Mouse (Mus musculus) NIH3T3 (cell line): ENCODE measurements at regions not wholly inside any gene's neighbourhood (a gene's known extent, or its start where the extent isn't known, plus 50 kb on each side); places are given as distances from the start of the nearest gene placed in this dataset.

Source experiments
- DNase-seq: peaks from one replicate; pipeline ENCODE4 v3.0.0-alpha.2; 2012; ENCODE audit warnings: low read depth

DNA sequence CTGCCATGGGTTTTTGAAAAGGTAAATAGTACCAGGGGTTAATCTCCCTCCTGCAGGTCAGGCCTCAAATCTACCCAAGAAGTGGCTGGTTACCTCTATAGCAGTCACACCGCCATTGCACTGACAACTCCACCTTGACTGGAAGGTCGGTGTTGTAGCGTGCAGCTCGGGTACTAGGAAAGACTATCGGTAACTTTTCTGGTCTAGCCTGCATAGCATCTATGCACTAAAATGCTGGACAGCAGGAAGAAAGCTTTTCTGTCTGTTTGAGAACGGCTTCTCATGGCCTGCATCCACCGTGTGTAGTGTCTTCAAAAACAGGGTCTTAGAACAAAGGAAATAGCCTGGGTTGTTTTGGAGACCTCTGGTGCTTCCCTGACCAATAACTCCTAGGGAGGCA is 88.8 kb downstream of the Bms1 start:
- DNase-seq, result no peak

DNA sequence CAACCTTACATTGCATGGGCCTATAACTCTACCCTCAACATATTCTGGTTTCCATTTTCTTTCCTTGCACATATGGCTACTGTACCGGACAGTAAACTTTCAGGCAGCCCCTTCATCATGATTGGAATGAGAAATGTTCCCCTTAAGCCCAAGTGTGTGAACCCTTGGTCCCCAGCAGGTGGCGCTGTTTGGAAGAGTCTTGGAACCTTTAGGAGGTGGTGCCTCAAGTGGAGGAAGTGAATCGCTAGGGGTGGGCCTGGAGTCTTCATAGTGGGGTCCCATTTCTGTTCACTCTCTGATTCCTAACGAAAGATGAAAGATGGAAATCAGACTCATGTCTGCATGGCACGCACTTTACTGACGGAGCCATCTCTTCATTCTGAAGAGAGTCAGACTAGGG is 91.8 kb downstream of the Bms1 start:
- peak; percentile 34 for DNase-seq

DNA sequence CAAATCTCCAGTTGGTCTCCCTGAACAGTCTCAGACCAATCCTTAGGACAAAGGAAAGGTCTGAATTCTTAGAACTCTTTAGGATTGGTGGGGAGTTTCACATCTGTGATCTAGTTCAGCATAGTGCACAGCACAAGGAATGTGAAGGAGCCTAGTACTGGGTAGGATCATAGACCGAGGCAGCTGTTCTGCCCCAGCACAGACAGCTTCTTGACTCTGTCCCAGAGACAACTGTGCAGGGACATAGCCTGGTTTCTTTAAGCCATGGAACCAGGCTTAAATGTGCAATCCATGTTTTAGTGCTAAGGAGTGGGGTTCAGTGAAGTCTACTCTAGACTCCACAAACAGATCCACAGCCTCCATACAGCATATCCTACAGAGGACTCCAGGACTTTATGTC is 93.6 kb downstream of the Bms1 start:
- no peak for DNase-seq

DNA sequence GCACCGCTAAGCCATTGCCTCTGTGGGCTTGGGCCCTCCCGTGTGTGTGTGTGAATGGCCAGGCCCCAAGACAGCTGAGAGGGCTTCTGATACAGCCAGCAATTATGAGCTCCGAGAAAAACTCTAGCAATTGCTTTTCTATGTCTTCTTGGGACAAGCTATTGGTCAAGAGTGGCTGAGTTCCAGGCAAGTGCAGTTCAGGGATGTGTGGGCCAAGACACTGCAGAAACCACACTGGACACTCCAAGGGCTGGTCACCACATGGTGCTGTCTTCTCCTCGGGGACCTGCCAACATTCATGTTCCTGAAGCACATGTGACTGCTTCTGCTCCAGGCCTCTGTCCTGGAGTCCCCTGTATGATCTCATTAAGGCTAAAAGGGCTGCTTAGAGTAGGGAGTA is 94.7 kb downstream of the Bms1 start:
- no peak for DNase-seq

DNA sequence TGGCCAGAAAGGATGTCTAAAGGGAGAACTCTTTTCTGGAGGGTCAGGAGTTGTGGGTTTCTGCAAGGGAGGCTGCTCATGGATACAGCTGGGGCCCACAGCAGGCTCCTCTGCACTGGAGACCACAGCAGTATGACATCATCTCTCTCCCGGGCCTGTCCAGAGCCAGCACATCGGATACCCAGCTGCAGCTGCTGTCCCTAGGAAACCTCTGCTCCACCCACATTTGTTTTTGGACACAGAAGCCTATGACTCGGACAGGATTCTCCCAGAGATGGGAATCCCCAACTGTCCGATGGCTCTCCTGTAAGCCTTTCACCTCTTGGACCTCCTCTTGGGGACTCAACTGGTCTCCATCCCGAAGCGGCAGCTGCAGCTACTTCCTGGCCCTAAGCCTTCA is 96.2 kb downstream of the Bms1 start:
- no peak for DNase-seq

DNA sequence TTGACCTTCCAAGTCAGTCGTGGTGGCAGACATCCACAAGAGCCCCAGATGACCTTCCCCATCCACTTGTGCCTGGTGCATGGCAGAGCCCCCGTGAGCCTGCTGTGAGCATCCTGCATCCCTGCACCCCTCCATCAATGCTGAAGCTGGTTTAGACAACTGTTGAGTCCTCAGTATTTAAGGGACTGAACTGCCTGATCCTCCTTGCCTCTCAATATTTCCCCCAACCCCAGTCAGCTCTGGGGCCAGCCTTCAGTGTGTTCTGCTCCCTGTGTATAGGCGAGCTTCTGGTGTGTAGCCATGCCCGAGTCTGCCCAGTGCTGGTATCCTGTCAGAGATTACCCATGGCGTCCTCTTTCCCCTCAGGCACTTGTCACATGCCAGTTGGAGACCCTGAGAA is 96.6 kb downstream of the Bms1 start:
- DNase-seq, result no peak

DNA sequence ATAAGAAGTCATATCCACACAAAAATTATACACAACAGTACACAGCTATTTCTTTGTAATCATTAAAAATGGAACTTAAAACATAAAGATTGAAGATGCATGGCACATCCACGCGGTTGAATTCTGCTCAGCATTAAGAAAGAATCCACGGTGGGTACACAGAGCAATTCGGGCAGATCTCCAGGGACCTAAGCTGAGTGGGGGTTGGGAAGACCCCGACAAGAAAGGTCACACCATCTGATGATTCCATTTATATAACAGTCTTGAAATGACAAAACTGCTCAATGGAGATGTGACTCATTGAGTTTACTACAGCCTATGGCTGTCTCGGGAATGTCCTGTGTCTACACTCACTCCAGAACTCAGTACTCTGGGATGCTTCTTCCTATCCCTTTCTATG is 97.2 kb downstream of the Bms1 start:
- DNase-seq, result no peak

DNA sequence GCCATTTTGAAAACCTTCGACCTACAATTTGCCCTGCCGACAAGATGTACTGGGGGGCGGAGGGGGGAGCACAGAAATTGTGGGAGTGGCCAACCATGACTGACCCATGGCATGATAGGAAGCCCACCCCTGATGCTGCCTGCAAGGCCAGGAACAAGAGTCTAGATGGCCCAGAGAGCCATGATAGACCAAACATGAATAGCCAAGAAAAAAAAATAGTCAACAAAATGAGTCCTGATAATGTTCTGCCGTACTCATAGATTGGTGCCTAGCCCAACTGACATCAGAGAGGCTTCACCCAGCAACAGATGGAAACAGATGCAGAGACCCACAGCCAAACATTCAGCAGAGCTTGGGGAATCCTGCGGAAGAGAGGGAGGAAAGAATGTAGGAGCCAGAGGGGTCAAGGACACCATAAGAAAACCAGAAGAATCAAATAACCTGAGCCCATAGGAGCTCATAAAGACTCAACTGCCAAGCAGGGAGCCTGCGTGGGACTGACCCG is 99.2 kb downstream of the Bms1 start:
- no peak for DNase-seq

DNA sequence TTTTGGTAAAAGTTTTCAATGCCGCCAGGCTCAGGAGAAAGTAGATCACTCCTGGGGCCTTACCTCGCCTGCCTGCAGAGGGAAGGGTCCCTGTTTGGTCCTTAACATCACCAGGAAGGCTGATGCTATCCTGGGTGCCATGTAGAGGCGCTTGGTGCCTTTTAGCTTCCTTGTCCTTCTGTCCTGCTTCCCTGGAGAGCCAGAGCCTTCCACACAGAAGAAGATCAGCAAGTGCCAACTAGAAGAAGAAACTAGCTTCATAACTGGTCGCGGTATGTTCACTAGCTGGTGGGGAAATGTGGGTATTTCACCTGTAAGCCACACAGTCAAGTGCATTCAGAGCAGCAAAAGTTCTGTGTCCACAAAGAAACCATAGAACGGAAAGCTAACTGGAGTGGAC is 103.4 kb downstream of the Bms1 start:
- DNase-seq, result no peak

DNA sequence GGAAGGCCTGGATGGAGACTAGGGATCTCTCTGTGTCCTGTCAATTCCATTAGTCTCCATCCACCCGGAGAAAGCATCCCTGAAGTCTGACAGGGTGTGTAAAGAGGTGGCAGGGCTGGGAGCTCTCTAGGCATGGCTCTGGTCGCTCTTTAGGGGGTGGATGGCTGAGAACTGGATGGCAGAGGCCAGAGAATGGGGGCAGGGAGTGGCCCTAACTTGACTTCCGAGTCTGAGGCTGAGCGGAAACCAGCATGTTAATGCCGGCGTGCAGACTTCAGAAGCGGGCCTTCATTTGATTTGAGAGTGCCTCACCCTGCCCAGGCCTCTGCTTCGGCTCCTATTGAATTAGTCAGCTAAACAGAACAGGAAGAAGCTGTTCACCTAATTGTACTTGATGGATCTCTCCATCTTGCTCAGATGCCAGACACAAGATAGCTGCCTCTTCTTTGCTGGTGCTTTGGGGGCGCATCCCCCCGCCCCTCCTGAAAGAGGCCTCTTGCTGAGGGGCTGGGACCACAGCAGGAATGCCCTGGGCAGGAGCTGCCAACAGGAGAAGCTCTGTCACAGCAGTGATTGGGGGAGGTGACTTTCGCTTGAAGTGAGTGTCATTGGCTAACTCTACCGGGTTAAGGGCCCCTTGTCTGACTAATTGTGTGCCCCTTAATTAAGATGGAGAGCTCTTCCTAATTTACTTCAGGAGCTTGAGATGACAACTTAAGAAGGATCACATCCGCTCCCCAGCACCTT is 104.2 kb downstream of the Bms1 start:
- DNase-seq, result no peak

DNA sequence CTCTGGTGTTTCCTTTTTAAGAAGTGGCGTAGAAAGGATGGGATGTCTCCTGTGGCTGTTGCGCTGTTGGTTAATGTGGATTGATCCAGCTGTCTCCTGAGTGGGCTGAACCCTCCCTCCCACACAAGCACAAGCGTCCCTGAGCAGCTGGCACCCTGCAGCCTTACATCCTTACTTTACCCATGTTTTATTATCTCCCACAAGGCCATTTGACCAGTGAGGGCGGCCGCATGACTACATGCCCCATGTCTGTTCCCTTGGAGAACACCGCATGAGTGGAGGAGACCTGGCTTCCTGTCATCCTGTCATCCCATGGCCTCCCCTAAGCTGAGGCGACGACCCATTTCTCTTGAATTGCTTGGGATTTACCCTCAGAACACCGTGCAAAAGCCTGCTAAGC is 108.2 kb downstream of the Bms1 start:
- DNase-seq, result no peak

DNA sequence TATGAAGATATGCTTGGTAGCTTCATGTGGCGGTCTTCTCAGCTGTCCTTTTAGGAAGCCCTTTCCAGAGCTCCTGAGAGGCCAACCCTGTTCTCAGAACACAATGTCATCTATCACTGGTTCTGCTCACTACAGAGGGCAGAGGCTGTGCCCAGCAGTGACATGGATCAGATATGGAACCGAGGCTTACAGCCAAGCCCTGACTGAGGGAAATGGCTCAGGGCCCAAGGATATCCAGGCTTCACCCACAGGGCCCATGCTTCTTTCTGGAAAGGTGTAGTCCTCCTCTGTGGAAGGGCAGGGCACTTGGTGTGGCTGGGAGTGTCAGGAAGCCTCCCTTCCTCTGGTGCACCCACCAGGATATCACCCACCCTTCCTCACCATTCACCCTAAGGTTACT is 109.4 kb downstream of the Bms1 start:
- no peak for DNase-seq

DNA sequence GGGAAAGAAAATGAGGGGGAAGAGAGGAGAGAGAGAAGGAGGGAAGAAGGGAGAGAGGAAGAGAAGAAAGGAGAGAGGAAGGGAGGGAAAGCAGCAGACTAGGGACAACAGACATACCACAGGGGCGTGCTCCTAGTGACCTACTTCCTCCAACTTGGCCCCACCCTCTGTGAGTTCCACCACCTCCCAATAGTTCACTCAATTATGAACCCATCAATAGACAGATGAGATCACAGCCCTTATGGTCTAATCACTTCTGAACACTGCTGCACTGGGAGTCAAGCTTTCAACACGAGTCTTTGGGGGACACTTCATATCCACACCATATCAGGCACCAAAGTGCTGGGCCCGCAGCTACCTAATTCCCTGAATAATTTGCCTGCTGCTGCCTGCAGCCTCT is 110.7 kb downstream of the Bms1 start:
- DNase-seq, result no peak

DNA sequence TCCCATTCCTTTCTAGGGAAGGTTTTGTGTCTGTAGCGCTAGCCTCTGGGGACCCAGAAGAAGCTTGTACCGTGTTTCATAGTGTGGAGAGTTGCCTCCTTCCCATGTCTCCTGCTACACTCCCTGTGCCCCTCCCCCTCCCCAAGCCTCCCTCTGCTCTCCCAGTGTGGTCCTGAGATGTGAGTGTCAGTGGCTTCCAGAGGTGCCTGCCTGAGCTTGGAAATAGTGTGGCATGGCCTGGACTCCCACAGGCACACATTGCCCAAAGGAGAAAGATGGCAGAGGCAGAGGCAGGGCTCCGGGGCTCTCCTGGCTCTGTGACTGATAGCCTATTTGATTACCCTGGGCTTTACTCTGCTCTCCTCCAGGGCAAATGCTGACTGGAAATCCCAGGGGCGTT is 110.0 kb upstream of the Ret start:
- DNase-seq, result no peak

DNA sequence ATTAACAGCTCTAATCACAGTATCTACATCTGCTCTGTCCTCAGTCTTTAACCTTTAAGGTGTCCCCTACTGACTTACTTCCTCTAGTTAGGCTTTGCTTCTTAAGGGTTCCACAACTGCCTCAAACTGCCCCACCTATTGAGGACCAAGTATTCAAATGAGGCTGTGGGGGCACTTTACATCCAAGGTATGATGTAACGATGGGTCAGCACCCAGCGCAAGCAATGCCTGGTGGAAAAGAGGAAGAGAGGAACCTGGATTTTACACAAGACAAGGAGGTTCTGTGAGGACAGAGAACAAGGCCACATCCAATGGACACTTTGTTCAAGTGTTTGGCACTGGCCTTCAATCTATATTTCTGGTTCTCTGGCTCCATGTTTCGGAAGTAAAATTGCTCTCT is 107.7 kb upstream of the Ret start:
- no peak for DNase-seq

DNA sequence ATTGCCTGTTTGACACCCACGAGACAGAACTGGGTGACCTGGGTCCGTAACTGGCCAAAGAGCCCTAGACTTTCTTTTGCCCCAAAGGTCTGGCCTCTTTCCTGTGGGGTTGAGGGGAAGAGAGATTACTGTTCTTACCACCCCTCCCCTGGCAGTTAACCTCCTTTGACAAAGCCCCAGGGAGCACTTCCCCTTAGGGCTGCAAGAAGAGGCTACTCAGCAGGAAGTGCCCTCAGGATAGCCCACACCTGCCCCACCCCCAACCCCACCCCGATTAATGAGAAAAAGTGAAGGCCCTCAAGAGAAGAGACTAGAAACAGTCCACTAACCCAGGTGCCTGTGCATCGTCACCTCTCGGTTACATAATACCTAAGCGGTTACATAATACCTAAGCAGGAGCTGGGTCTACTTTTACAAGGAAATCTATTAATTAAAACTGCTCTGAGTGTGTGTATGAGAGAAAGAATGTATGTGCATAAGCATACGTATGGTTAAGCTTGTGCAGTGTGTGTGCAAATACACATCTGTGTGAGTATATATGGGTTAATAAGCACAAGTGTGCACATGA is 105.3 kb upstream of the Ret start:
- no peak for DNase-seq

DNA sequence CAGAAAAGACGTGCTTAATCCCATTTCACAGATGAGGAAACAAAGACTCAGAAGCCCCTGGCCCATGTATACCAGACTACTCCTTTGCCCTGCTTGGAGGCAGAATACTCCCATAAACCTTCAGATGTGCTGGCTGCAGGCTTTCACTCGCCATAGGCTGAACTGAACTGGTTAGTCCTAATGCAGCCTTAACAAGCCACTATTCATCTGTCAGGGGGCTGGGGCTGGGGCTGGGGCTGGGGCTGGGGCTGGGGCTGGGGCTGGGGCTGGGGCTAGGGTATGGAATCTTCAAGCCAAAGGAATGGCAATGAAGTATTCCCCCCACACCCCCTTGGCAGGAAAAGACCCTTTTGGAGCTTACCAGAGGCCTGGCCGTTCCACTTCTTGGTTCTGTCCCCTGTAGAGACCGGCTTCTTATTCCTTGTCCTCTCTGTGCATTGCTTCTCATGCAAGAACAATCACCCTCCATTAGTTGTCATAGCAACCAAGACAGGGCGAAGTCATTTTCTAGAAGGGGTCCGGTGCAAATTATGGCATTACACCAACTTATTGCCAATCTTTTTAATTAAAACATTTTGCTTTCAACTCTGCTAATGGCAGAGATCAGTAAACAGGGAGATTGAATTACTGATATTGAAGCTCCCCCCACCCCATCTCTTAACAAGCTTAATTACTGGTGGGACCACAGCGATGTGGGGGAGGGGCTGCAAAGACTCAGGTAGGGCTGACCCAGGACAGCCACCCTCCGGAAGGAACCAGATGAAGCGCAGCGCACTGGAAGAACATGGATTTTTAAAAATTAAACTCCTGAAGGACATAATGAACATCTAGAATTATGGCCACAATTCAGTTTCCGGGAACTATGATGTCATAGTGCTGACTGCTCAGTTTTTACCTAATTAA is 104.6 kb upstream of the Ret start:
- DNase-seq, result no peak

DNA sequence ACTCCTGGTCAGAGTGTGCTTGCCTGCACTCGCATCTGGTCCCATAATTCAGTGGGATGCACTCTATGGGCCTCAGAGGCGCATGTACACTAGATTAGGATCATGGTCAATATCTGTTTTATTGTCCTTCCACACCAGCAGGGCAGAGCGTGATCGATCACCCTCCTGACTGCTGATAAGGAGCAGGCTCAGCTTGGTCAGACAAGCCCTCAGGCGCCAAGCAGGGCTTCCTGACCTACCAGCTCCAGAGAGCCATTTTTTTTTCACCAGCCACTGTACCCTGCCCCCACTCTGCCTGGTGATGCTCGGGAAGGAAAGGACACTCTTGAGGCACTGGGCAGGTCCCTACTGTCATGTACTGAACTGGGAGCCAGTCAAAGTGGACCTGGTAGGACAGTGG is 103.3 kb upstream of the Ret start:
- no peak for DNase-seq

DNA sequence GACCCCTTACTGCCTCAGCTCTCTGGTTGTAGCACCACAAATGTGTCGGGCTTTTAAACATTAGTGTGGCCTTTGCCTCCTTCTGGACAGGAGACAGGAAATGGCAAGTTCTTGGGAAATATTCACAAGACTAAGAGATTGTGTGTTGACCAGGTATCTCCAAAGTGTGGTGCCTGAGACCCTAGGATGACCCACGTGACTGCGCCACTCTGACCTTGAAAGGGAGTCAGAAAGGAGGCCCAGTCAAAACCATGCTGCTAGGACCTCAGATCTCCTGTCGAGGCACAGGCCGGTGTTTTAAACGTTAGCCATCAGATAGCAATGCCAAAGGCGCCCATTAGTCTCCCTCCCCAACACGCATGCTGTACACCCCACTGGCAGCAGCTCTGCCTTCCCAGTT is 100.1 kb upstream of the Ret start:
- no peak for DNase-seq

DNA sequence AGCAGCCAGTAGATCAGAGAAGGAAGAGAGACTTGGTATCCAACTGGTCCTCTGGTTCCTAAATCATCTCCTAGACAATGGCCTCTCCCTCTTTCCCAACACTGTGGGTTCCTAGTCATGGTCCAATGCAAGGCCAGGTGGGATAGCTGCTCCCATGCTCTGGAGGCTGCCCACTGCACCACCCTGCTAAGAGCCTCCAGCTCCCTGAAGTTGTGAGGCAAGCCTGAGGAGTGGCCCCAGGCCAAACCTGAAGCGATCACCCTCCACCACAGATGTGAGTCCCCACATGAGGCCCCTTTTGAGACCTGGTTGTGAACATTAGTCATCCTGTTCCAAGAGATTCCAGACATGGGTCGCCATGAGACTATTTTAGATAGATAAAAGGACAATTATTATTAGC is 96.5 kb upstream of the Ret start:
- peak; percentile 9 for DNase-seq

DNA sequence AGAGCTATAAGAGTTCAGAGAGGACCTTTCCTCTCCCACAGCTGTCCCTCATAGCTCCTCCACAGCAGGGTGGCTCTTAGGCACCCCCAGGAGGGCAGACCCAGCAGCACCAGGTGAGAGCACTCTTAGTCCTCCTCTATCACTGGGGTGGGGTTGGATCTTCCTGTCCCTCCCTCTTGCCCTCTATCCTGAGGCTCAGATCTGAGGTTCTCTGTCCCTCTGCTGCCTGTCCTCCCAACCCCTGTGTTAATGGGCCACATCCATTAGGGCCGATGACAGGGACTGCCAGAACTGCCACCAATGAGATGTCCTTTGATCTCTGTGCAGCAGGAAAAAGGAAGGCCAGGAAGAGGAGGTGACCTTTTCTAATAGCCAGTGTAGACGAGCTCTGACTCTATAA is 95.4 kb upstream of the Ret start:
- DNase-seq, result no peak

DNA sequence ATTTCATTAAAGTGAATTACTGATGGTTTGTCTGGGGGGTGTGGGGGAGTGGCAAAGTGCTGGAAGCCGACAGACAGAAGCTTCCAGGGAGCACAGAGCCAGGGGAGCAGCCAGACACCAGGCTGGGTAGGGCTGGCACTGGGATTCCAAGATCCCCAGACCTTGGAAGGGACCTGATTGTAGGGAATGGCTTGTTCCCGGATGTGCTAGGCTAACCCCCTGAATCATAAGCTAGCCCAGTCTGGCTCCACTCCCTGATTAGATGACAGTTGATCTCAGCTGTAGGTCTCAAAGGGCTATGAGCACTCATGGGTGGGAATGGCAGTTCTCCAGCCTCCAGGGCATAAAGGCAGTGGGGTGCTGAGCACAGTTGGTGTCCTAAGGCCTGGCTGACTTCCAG is 94.8 kb upstream of the Ret start:
- no peak for DNase-seq

DNA sequence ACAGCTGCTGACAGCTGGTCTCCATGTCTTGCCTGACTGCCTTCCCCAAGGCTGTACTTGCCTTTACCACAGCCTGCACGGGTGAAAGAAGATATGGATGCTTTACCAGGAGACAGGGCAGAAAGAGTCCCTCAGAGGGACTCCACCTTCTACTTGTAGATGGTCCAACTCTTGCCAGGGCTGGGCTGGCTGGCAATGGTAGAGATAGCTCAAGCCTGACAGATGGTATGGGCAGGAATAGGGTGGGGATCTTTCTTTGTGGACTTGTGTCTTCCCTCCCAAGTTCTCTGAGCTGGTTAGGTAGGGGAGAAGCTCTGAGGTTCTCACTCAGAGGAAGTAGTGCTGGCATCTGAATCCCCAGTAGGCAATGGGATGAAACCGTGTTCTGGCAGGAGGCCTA is 93.9 kb upstream of the Ret start:
- no peak for DNase-seq
